Mouse (Mus musculus) forebrain, postnatal 0 days (tissue): ENCODE measurements at regions not wholly inside any gene's neighbourhood (a gene's known extent, or its start where the extent isn't known, plus 50 kb on each side); places are given as distances from the start of the nearest gene placed in this dataset.

Source experiments
- ATAC-seq: fragments of 200-750 bp; cut with Nextera tagmentation; 2 replicates; pipeline ENCODE4 v1.8.0; 2017; ENCODE audit warnings: mild to moderate bottlenecking, moderate library complexity
- DNase-seq: peaks from one replicate; pipeline ENCODE4 v3.0.0-alpha.2; 2015
- H3K27ac ChIP-seq: fragments of 300-500 bp; sonication (generic); 2 replicates; pipeline ENCODE4 v1.5.1; 2014; ENCODE audit warnings: low read depth, mild to moderate bottlenecking, antibody characterized with exemption, low read length, moderate library complexity, mixed read lengths
- H3K27me3 ChIP-seq: fragments of 300-500 bp; sonication (generic); 2 replicates; pipeline ENCODE4 v1.6.1; 2014; ENCODE audit warnings: mild to moderate bottlenecking, low read length, mixed read lengths; ENCODE audit not compliant: insufficient read depth
- H3K36me3 ChIP-seq: fragments of 300-500 bp; sonication (generic); 2 replicates; pipeline ENCODE4 v1.6.1; 2014; ENCODE audit warnings: mild to moderate bottlenecking, moderate library complexity; ENCODE audit not compliant: insufficient read depth
- H3K4me1 ChIP-seq: fragments of 300-500 bp; sonication (generic); 2 replicates; pipeline ENCODE4 v1.6.1; 2014; ENCODE audit warnings: antibody characterized with exemption; ENCODE audit not compliant: insufficient read depth
- H3K4me2 ChIP-seq: fragments of 300-500 bp; sonication (generic); 2 replicates; pipeline ENCODE4 v1.6.1; 2014; ENCODE audit warnings: low read depth, mild to moderate bottlenecking, moderate library complexity
- H3K4me3 ChIP-seq: fragments of 300-500 bp; sonication (generic); 2 replicates; pipeline ENCODE4 v1.5.1; 2014; ENCODE audit warnings: low read depth, low read length, mixed read lengths
- H3K9ac ChIP-seq: fragments of 300-500 bp; sonication (generic); 2 replicates; pipeline ENCODE4 v1.6.1; 2014; ENCODE audit warnings: mild to moderate bottlenecking
- H3K9me3 ChIP-seq: fragments of 300-500 bp; sonication (generic); 2 replicates; pipeline ENCODE4 v1.6.1; 2016; ENCODE audit warnings: low read length
- CTCF ChIP-seq: sonication (generic); IDR thresholded peaks from 2 replicates; pipeline ENCODE4 v1.5.1; 2016; ENCODE audit warnings: antibody characterized with exemption, control low read depth, low read depth
- WGBS: fragments of 180-500 bp; shearing (Covaris S2); extraction: QIAGEN DNeasy Blood & Tissue Kit; methylation state at CpG from one replicate; pipeline ENCODE4 v1.1.7; 2014; 5-methylcytosine and 5-hydroxymethylcytosine counted together

DNA sequence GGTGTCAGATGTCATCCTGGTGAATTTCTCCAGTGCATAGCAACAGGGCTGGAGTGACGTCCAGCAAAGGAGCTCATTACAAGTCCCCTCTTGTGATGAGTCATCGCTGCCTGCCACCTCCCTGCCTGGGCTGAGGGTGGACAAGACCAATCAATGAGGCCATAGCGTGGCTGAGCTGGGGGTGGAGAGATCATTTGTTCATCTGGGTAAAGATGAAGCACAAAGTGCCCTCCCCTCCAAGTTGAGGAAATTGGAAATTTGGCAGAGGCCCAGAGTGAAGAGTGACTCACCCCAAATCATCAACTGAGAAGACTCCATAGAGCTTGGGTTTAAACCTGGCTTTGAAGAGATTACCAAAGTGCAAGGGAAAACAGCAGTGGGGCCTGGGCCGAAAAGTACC is 1626.3 kb upstream of the Gm6569 start:
- Histone ChIP-seq H3K9ac (no peak overlapping the region), H3K4me3 (no peak overlapping the region), H3K36me3 (no peaks in the 10 kb centered on the region), H3K4me1 (no peaks in the 10 kb centered on the region), H3K4me2 (no peak overlapping the region), H3K27ac (no peak overlapping the region), H3K9me3 (no peaks in the 10 kb centered on the region), H3K27me3 (no peaks in the 10 kb centered on the region)
- ATAC-seq (no peak), DNase-seq (no peak)
- 63% methylated on average over 4 of the region's 4 CpGs for WGBS
- no peak for TF ChIP-seq CTCF

DNA sequence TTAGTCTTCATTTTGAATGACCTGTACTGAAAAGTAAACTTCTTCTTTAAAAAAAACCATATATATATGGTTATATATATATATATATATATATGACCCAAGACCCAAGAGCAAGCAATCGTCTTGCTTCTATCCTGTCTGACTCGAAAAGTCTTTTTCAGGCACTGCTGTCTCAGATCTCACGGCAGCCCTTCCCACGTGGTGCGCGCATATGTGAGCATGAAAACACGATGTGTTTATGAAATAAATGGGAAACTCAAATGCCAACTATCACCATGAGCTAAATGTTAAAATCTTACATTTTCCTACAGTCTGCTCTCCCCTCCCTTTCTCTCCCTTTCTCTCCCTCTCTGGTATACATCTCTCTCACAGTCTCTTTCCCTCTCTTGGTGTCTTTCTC is 1625.4 kb upstream of the Gm6569 start:
- no peaks in the 10 kb centered on the region for H3K9me3 ChIP-seq
- ATAC-seq (peak; percentile 51), DNase-seq (peak; percentile 70)
- H3K27ac ChIP-seq: no peak overlapping the region
- H3K9ac ChIP-seq: no peak overlapping the region
- H3K36me3 ChIP-seq: no peaks in the 10 kb centered on the region
- no peak for TF ChIP-seq CTCF
- no peak overlapping the region for H3K4me3 ChIP-seq
- H3K27me3 ChIP-seq: no peaks in the 10 kb centered on the region
- WGBS: 59% methylated on average over 7 of the region's 7 CpGs
- no peaks in the 10 kb centered on the region for H3K4me1 ChIP-seq
- no peak overlapping the region for H3K4me2 ChIP-seq

GRCm38 (mm10) chr15:72217731-72218130 is 1616.6 kb upstream of the Gm6569 start:
- no peak overlapping the region for H3K9ac ChIP-seq
- H3K27ac ChIP-seq: no peak overlapping the region
- DNase-seq (no peak), ATAC-seq (no peak)
- no peaks in the 10 kb centered on the region for H3K9me3 ChIP-seq
- H3K27me3 ChIP-seq: no peaks in the 10 kb centered on the region
- 72% methylated on average over 5 of the region's 5 CpGs for WGBS
- H3K4me3 ChIP-seq: no peak overlapping the region
- no peak overlapping the region for H3K4me2 ChIP-seq
- no peak for TF ChIP-seq CTCF
- no peaks in the 10 kb centered on the region for H3K4me1 ChIP-seq
- no peaks in the 10 kb centered on the region for H3K36me3 ChIP-seq

DNA sequence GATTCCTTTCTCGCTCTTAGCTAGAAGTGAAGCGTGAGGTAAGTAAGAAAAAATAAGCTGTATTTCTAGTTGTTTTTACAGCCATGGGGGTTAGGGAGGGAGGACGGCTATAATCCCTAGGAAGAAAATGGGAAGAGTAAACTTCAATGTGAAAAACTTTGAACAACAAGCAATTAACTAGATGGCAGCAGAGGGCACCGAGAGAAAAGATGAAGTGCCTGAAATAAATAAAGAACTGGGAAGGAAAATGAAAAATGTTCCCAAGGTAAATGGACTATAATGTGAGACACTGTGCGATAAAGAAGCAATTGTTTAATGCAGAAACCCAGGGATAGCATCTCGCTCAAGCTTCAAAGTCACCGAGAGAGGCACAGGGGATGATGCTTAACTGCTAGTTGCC is 1614.4 kb upstream of the Gm6569 start:
- DNase-seq: no peak
- Histone ChIP-seq H3K4me2 (no peak overlapping the region), H3K4me1 (no peaks in the 10 kb centered on the region), H3K4me3 (no peak overlapping the region), H3K27ac (no peak overlapping the region), H3K9ac (no peak overlapping the region), H3K36me3 (no peaks in the 10 kb centered on the region), H3K27me3 (no peaks in the 10 kb centered on the region), H3K9me3 (no peaks in the 10 kb centered on the region)
- ATAC-seq: no peak
- WGBS: 72% methylated on average over 7 of the region's 7 CpGs
- TF ChIP-seq CTCF: no peak

DNA sequence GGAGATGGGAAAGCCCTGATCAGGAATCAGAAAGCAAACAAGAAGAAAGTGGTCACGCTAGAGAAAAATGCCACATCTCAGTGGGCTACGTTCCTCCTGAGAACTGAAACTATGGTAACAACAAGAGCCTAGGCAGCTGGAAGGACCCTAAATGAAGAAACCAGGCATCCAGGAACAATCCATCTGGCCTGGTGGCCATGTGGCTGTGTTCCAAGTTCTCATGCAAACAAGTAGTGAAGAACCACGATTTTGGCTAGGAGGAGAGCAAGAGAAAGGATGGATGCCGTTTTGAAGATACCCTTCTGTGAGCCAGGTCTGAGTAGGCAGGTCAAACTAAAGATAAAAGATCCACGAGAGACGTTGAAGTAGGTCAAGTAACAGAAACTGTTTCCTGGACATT is 1613.6 kb upstream of the Gm6569 start:
- H3K9ac ChIP-seq: no peak overlapping the region
- 76% methylated on average over 6 of the region's 6 CpGs for WGBS
- no peak overlapping the region for H3K27ac ChIP-seq
- no peak for ATAC-seq
- TF ChIP-seq CTCF: no peak
- H3K9me3 ChIP-seq: no peaks in the 10 kb centered on the region
- no peaks in the 10 kb centered on the region for H3K4me1 ChIP-seq
- DNase-seq: no peak
- H3K4me2 ChIP-seq: no peak overlapping the region
- no peaks in the 10 kb centered on the region for H3K27me3 ChIP-seq
- H3K4me3 ChIP-seq: no peak overlapping the region
- H3K36me3 ChIP-seq: no peaks in the 10 kb centered on the region

DNA sequence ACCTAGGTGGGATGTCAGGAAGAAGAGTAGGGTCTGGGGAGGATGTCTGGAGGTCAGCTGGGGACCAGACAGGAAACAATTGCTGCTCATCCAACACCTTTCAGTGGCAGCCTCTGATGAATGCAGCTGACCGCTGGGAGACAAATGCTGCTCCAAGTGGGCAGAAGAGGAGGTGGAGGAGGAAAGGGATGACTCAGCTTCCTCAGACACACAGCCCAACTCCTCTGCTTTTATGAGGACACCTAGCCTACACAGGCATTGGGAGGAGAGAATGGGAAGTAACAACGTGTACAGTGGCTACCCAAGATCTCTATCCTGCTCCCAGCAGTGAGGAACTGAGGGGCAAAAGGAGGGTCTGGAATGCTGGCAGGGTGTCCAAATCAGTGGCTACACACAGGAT is 1602.0 kb upstream of the Gm6569 start:
- Histone ChIP-seq H3K4me1 (no peaks in the 10 kb centered on the region), H3K27ac (no peak overlapping the region), H3K9me3 (no peaks in the 10 kb centered on the region), H3K4me2 (no peak overlapping the region), H3K27me3 (no peaks in the 10 kb centered on the region), H3K36me3 (no peaks in the 10 kb centered on the region), H3K4me3 (no peak overlapping the region), H3K9ac (no peak overlapping the region)
- ATAC-seq: no peak
- WGBS: 66% methylated on average over 2 of the region's 2 CpGs
- TF ChIP-seq CTCF: no peak
- no peak for DNase-seq

GRCm38 (mm10) chr15:72264619-72265018 is 1569.7 kb upstream of the Gm6569 start:
- Histone ChIP-seq H3K9me3 (peaks cover 3% of the 10 kb centered on the region; the same call in 1 of the 2 replicates), H3K4me1 (no peaks in the 10 kb centered on the region), H3K4me2 (no peak overlapping the region), H3K27ac (peak overlapping the region; percentile 40; the same call in 1 of the 2 replicates), H3K4me3 (no peak overlapping the region), H3K9ac (no peak overlapping the region), H3K36me3 (no peaks in the 10 kb centered on the region), H3K27me3 (no peaks in the 10 kb centered on the region)
- no peak for TF ChIP-seq CTCF
- DNase-seq (peak; percentile 42), ATAC-seq (peak; percentile 92)
- 70% methylated on average over 3 of the region's 3 CpGs for WGBS

DNA sequence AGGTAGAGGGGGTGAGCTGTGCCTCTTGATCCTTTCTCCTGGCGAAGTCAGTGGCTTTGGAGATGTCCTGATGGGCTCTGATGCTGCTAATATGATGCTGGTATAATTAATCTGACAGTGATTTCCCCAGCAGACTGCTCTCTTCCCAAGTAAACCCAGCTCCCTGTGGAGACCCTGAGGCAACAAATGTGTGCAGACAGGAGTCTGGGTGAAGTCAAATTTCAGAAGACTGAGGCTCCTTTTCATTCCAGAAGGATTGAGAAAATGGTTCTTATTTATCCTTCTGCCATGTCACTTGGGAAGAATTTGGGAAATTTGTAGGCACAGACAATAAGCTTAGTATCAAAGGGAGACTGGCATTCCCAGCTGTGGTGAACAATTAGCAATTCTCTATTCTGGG is 1550.5 kb upstream of the Gm6569 start:
- Histone ChIP-seq H3K27me3 (no peaks in the 10 kb centered on the region), H3K36me3 (no peaks in the 10 kb centered on the region), H3K9ac (no peak overlapping the region), H3K9me3 (no peaks in the 10 kb centered on the region), H3K4me1 (no peaks in the 10 kb centered on the region), H3K4me2 (no peak overlapping the region), H3K27ac (no peak overlapping the region), H3K4me3 (no peak overlapping the region)
- no peak for ATAC-seq
- 23% methylated on average over 1 of the region's 1 CpGs for WGBS
- TF ChIP-seq CTCF: no peak
- no peak for DNase-seq
